In genomic region chr14:45135560-45135959, GRCm38 (mm10) we compare ENCODE assay signal across 14 mouse cellular contexts.
DNase-seq lines count a peak whose midpoint lies in the region; ATAC-seq lines count a peak whose summit lies in the region.
"Had no signal": no experiment of that assay in that cellular context is flagged by ENCODE, and none has a peak within 500 bp of the region (broad histone marks: within the 10 kb centered on the region; RNA-seq: fewer than 3 reads in every experiment).

No protein-coding gene starts in this region.

- H3K9ac ChIP-seq in kidney, embryonic 14.5 days (ENCODE audit: low read depth, low read length) = no peak overlapping the region
- H3K9ac ChIP-seq in midbrain, embryonic 13.5 days (replicated peaks) = no peak overlapping the region
- H3K9ac ChIP-seq: hindbrain, embryonic 13.5 days; liver, embryonic 12.5 days had no signal

- H3K27ac ChIP-seq in kidney, embryonic 14.5 days (ENCODE audit: low read depth, low read length) = no peak overlapping the region
- H3K27ac ChIP-seq in midbrain, embryonic 13.5 days = no peak overlapping the region
- H3K27ac ChIP-seq: heart, adult 2 months; hindbrain, embryonic 13.5 days; liver, embryonic 12.5 days; macrophage had no signal

- DNase-seq in embryo, embryonic 11 days = peak; percentile 4
- DNase-seq in embryo, embryonic 10 days (ENCODE audit: low spot score) = no peak
- peak; percentile 55 for DNase-seq in kidney, postnatal 14 days
- peak; percentile 52 for DNase-seq in testis, postnatal 10 days (ENCODE audit: low spot score)
- DNase-seq in testis, postnatal 14 days (ENCODE audit: low spot score) = no peak
- DNase-seq in liver = no peak
- DNase-seq: heart, adult 2 months; thymus, adult 2 months had no signal

- no peak overlapping the region for H3K4me3 ChIP-seq in kidney, embryonic 14.5 days (ENCODE audit: low read length)
- H3K4me3 ChIP-seq in midbrain, embryonic 13.5 days (replicated peaks) = no peak overlapping the region
- H3K4me3 ChIP-seq: erythroblast, embryonic 14.5 days; heart, adult 2 months; hindbrain, embryonic 13.5 days; liver, embryonic 12.5 days had no signal

- WGBS in kidney, embryonic 14.5 days = 33% methylated on average over 9 of the region's 9 CpGs
- WGBS in midbrain, embryonic 13.5 days = 61% methylated on average over 9 of the region's 9 CpGs

- H3K4me1 ChIP-seq in kidney, embryonic 14.5 days (ENCODE audit: control insufficient read depth, insufficient read depth, low read length) = peaks cover 5% of the 10 kb centered on the region; the same call in 1 of the 2 replicates
- no peaks in the 10 kb centered on the region for H3K4me1 ChIP-seq in midbrain, embryonic 13.5 days (replicated peaks)
- H3K4me1 ChIP-seq: liver, embryonic 12.5 days had no signal

- no peak overlapping the region for H3K4me2 ChIP-seq in kidney, embryonic 14.5 days (replicated peaks; ENCODE audit: low read depth, low read length)
- H3K4me2 ChIP-seq in midbrain, embryonic 13.5 days (replicated peaks) = no peak overlapping the region
- H3K4me2 ChIP-seq: hindbrain, embryonic 13.5 days; liver, embryonic 12.5 days had no signal

- H3K9me3 ChIP-seq in kidney, embryonic 14.5 days (ENCODE audit: control insufficient read depth, low read length) = no peaks in the 10 kb centered on the region
- H3K9me3 ChIP-seq in midbrain, embryonic 13.5 days = no peaks in the 10 kb centered on the region
- H3K9me3 ChIP-seq: hindbrain, embryonic 13.5 days; liver, embryonic 12.5 days had no signal

- ATAC-seq in kidney, embryonic 14.5 days (ENCODE audit: low FRiP score, low TSS enrichment) = no peak
- ATAC-seq in midbrain, embryonic 13.5 days = no peak
- ATAC-seq: liver, embryonic 12.5 days had no signal

- no peaks in the 10 kb centered on the region for H3K27me3 ChIP-seq in kidney, embryonic 14.5 days (ENCODE audit: control insufficient read depth, insufficient read depth, low read length)
- H3K27me3 ChIP-seq in midbrain, embryonic 13.5 days = no peaks in the 10 kb centered on the region
- H3K27me3 ChIP-seq: hindbrain, embryonic 13.5 days; liver, embryonic 12.5 days had no signal

- no peaks in the 10 kb centered on the region for H3K36me3 ChIP-seq in kidney, embryonic 14.5 days (ENCODE audit: control insufficient read depth, insufficient read depth, low read length)
- peaks cover 22% of the 10 kb centered on the region; the same call in 1 of the 2 replicates for H3K36me3 ChIP-seq in midbrain, embryonic 13.5 days
- H3K36me3 ChIP-seq: liver, embryonic 12.5 days had no signal

Comparison
In these comparisons a context has a peak if more than half of its experiments do, and no peak if none do; other contexts are left out.
1. DNase-seq: peak in embryo, embryonic 11 days (single experiment), kidney, postnatal 14 days (single experiment) and testis, postnatal 10 days (single experiment); none in embryo, embryonic 10 days (single experiment), testis, postnatal 14 days (single experiment) and liver (single experiment).